Mouse (Mus musculus) layer of hippocampus, adult 9-10 months (tissue): ENCODE measurements at regions not wholly inside any gene's neighbourhood (a gene's known extent, or its start where the extent isn't known, plus 50 kb on each side); places are given as distances from the start of the nearest gene placed in this dataset.

Source experiments
- DNase-seq: peaks from one replicate; pipeline ENCODE4 v3.0.0; 2022; ENCODE audit warnings: low spot score

GRCm38 (mm10) chr13:35214219-35214618 is 187.3 kb upstream of the Eci2 start:
- DNase-seq = no peak

GRCm38 (mm10) chr13:35226142-35226829 is 199.4 kb upstream of the Eci2 start:
- DNase-seq = no peak

DNA sequence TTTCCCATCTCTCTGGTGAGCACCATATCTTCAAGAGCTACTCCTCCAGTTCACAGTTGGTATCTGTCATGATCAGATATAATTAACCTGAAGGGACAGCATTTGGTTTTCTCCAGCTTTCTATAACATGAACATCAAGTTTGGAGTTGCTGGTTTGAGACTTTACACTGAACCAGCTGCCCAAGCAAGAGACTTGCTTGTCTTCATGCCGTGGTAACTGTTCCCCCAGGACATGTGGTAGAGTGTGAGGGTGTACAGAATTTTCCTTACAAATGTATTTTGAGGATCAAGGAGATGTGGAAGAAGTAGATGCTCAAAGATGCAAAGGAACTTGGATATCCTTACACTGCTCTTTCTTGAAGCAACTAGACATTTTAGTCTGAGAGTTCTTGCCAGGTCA is 200.0 kb upstream of the Eci2 start:
- DNase-seq = no peak

DNA sequence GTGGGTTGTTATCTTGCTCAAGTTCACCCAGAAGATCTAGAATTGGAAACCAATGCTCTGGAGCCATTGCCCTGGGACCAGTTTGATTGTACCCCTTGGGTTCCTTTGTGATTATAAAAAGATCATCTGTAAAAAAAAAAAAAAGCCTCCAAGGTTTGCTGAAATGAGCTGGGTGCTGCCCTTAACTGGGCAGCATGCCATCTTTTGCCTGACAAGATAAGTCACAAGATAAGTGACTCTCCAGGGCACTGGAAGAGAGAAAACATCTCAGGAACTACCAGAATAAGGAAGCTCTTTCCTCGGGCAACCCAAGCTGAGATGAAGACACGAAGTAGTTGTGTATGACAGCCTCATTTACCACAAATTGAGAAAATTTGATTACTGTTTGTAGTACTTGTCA is 202.7 kb upstream of the Eci2 start:
- DNase-seq = no peak

- DNase-seq = no peak
These were observed 206.7 kb upstream of the Eci2 start for GRCm38 (mm10) chr13:35233636-35234035.

GRCm38 (mm10) chr13:35241443-35241842 is 214.5 kb upstream of the Eci2 start:
- DNase-seq = peak; percentile 25

- no peak for DNase-seq
These were observed 217.1 kb upstream of the Eci2 start for GRCm38 (mm10) chr13:35243946-35244345.

DNA sequence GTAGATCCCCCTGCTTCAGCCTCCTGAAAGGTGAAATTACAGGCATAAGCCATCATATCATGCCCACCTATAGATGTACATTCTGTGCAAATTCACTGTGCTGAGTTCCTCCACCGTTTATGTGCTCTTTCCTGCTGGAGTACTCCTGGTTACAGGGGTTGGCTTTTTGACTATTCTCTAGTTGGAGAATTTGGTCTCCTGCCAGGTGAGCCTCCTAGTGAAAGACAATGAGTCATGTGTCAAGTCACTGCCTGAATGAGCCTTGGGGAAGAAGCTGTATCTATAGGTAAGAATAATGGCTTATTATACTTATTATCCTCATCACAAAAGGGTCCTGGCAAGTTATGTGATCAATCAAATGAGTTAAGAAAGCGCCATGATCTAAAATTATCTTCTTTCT is 230.5 kb upstream of the Eci2 start:
- DNase-seq = no peak

- DNase-seq = no peak
These were observed 231.8 kb upstream of the Eci2 start for GRCm38 (mm10) chr13:35258720-35259119.

DNA sequence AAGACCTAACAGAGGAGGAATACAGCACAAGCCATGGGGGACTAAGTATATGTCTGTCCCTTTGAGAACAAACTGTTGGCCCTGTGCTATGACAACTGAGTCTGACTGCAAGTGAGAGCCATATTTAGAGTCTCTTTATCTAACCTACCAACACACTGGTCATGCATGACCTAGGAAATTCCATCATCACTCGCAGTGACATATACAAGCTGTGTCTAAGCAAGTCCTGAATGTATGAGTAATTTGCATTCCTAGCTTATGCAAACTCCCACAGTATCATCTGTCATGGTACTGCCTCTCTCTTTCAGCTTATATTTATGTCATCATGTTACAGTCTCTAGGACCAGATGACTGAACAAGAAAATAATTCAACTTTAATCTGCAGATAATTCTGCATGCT is 257.1 kb upstream of the Eci2 start:
- DNase-seq = no peak

DNA sequence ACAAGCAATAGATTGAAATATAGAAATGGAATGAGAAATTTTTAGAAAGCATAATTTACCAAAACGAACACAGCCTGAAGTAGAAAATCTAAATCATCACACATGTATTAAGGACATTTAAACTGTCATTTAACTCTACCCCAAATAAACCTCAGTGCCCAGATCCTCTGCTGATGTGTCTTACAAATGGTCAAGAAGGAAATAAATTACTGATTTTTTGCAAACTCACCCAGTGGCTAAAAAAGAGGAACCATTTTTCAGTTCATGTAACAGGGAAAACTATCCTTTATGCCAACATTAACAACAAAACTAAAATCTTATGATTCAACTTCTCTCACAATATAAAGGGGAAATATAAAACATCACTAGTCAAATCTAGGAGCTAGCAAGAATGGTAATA is 275.2 kb upstream of the Eci2 start:
- DNase-seq = no peak

GRCm38 (mm10) chr13:35316772-35317171 is 289.9 kb upstream of the Eci2 start:
- DNase-seq = no peak

DNA sequence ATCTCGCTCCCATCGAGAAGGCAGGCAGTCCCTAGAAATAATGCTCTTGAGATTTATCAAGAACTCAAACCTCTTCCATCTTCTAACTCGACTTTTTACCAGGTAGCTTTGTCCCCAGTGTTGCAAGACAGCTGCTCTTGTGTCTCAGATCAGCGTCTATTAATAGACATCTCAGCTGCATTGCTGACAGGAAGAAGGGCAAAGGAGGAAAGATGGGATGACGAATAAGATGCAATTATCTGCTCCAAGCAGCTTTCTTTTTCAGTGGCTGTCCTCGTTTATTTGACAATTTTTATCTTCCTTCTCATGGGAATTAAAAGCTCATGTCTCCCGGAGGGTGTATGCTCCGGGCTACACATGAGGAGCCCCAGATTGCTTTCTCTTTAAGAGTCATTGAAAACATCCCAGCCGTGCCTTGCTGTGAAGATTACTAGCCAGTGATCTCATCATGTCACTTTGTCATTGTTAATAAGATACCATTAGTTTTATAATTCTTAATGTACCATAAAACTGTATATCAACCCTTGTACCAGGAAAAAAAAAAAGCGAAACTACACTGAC is 299.9 kb upstream of the Eci2 start:
- no peak for DNase-seq

DNA sequence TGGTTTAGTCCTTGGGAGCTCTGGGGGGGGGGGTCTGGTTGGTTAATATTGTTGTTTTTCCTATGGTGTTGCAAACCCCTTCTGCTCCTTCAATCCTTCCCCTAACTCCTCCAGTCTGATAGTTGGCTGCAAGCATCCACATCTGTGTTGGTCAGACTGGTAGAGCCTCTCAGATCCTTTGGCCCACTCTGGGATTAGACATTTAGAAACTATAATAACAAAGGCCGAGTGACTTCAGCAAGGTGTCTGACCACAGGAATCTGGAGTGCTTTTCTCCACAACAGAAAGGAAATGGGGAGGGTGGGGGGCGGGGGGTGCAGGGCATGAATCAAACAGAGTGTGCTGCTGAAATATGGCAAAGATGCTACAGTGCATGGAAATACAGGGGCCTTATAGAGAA is 301.4 kb upstream of the Eci2 start:
- DNase-seq = no peak

- DNase-seq = no peak
These were observed 304.0 kb upstream of the Eci2 start for GRCm38 (mm10) chr13:35330926-35331325.

DNA sequence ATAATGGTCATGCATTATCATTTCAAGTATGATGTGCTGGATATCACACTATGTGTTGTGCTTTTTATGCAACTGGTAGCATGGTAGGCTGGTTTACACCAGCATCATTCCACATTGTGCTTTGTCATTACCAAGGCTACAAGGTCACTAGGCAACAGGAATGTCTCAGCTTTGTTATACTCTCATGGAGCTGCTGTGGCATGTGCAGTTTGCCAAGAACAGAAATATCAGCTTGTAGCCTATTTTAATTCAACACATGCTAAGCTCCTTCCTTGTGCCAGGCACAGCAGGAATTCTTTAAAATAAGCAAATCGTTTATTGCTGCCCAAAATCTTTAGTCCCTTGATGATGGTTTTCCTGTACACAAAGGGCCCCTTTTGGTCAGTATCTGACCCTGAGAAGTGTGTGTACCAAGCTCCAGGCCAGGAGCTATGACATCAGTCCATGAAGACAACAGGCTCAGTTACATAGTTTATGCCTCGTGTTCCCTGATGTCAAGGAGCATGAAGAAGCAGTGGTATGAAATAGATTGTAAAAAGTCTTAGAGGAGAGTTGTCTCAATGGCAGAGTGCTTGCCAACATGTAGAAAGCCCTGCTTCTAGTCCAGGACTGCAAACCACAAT is 314.0 kb upstream of the Cdyl start:
- DNase-seq = no peak

- DNase-seq = no peak
These were observed 311.4 kb upstream of the Cdyl start for GRCm38 (mm10) chr13:35348283-35348682.

DNA sequence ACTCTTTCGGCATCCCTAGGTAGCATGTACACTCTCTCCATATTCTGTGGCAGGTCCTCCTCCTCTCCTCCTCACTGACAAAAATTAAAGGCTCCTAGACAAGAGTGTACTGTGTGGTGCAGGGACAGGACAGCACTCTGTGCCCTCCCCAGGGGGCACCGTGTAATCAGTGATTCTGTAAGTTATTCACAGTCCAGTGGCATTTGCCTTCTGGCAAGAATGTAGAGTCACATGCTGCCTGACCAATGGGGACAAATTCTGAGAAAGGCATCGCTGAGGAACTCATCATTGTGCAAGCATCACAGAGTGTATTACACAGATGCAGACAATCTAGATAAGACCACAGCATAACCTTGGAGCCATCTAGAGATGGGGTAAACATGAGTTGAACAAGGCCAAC is 300.3 kb upstream of the Cdyl start:
- no peak for DNase-seq

GRCm38 (mm10) chr13:35377487-35377886 is 282.1 kb upstream of the Cdyl start:
- no peak for DNase-seq

DNA sequence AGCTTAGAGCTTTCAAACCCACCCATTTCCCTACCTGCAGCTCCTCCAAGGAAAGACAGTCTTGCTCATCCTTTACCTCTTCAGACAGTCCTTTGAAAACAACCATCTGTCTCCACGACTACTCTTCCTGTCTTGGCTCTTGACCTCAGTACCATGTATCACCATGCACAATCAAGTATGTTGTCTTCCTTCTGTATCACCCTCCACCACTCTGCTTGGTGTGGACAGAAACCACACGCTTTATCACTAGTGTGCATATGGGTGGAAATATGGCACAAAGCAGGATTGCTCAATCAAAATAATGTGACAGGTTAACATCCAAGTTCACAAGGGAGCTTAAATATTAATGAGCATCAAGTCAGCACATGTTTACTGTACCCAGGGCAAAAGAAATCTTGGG is 280.1 kb upstream of the Cdyl start:
- DNase-seq = no peak

DNA sequence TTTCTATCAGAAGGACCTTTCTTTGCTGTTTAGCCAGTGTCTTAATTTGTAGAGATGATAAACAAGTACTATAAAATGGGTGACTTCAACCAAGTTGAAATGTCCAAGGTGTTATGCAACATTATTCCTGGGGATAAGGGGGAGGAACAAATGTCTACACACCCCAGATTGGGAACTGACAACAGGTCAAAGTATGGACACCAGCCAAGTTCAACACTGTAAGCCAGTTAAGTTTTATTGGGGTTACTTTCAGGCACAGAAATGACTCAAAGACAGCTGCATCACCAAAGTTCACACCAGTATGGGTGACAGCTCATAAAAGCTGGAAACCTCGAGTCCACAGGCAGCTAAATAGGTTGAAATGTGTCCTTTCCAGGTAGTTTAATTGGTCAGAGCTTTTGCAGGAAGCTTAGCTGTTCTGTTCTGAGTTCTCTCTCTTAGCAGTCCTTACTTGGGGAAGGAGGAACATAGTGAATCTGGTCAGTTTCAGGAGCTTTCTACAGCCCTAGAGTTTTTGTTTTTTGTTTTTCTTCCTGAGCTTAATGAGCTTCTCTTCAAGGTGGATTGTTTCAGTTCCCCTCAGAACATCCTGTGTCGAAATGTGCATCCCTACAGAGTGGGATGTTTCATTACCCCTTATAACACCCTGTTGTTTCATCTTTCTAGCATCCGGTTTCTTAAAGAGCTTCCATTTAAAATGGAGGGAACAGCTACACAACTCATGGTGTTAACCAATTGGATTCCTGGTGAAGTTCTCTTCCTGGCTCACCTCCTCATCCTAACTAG is 279.2 kb upstream of the Cdyl start:
- no peak for DNase-seq

DNA sequence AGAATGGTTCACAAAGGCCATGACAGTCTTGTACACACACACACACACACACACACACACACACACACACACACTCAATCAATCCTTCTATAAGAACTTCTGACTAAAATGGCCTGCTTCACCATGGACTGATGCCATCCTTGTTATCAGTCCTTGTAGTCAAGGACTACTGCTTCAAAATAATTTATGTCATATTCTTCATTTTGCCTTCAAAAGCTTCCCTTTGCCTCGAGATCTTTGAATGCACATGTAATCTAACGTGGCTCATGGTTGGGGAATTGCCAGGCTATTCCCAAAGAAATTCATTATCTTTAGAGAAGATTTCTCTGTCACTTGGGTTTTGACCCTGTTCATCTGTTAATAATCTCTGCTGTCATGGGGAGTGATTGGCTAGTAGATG is 278.0 kb upstream of the Cdyl start:
- no peak for DNase-seq

DNA sequence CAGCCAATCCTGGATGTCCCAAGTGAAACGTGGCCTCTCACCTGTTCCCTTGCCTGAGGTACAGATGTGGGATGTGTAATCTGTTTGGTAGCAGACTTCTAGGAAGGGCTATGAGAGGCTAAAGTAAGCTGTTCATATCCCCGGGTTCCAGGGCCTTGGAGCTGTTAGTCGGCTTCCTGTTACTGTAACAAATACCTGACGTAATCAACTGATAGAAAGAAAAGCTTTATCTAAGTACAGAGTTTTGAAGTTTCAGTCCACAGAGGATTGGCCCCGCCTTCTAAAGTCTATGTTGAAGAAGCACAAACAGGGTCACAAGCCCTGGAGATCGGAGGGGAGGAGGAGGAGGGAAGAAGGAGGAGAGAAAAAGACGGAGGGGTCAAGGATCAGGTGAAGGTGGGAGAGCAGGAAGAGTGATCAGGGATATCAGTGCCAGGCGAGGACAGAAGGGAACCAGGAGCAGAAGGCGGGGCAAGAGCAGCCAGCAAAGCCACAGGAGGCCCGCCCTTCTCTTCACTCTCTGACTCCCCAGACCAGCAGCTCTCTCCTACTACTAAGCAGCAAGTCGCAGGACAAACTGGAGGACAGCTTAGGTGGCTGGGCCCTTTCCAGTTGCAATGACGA is 276.5 kb upstream of the Cdyl start:
- DNase-seq = no peak
